Mouse (Mus musculus) retina, postnatal 7 days (tissue): ENCODE results near the gene Commd7.
A peak's percentile ranks its signal among the peaks of the same experiment; 100 is the strongest.
"Not testable (repeated sequence)": the region's sequence is repeated elsewhere in the genome, so short reads cannot be mapped to it uniquely, and the experiment has no call there.

Experiments used
- DNase-seq: peaks from one replicate; pipeline ENCODE4 v3.0.0-alpha.2; 2012; ENCODE audit warnings: low read depth, low spot score

Commd7 gene

DNA sequence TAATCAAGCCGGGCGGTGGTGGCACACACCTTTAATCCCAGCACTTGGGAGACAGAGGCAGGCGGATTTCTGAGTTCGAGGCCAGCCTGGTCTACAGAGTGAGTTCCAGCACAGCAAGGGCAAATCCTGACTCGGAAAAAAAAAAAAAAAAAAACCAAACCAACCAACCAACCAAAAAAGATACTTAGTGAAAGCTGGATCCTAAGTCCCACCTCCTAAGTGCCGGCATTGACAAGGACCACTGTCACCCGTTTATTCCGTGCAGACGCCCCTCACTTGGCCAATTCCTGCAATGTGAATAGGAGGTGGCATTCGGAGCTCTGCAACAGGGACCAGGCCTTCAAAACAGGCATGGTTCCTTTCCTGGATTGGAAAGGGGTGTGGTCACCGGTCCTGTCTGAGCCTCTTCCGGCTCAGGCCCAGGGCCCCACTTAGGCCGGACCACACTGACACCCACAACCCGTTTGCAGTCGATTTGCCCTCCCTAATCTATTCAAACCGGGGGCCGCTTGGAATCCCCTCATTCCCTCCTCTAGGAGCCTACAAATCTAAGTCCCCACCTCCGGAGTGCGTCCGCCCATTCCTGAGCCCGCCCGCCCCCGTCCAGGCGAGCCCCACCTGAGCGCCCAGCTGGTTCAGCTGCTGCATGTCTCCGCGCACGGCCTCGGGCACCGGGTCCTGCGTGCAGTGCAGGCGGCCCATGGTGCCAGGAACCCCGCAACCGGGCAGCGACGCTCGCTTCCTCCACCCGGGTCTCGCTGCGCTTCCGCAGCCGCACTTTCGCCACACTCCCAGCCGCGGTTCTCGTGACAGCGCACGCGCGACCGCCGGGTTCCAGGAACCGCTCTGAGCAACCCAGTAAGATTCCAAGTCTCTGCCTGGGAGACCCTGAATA, at the start of gene Commd7:
Gene Commd7, minus strand, starts transcription at position 806 of the 895 bp plus-strand sequence.
- peak; percentile 78 for DNase-seq

DNA sequence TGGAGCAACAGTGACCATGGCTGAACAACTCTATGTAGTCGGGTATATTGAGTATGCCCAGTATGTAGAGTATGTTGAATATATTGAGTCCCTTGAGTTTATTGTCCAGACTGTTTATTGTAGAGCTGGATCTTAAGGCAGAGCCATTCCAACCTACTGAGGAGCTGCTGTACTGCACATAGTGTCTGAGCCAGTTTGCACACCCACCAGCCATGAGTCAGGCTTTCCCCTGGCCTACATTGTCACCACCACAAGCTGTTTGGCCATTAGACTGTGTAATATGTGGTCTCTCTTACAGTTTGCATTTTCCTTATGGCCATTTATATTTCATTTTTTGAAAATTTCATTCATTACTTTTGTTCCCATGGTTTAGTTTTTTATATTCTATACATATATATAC, 47.4 kb upstream of the Commd7 start:
- DNase-seq: no peak

DNA sequence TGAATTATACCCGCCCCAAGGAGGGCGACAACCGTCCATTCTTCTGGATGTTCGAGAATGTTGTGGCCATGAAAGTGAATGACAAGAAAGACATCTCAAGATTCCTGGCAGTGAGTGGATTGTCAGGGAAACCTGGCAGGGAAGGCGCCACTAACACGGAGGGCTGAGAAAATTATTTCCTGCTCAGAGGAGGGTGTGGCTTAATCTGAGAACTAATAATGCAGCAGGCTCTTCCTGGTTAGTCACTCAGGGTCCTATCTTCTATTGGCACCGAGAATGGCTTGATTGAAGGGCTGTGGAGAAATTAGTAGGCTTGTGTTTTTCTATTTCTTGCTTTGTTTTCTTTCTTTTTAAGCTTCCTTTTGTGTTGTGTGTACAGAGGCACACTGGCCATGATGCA, 45.0 kb upstream of the Commd7 start:
- no peak for DNase-seq

DNA sequence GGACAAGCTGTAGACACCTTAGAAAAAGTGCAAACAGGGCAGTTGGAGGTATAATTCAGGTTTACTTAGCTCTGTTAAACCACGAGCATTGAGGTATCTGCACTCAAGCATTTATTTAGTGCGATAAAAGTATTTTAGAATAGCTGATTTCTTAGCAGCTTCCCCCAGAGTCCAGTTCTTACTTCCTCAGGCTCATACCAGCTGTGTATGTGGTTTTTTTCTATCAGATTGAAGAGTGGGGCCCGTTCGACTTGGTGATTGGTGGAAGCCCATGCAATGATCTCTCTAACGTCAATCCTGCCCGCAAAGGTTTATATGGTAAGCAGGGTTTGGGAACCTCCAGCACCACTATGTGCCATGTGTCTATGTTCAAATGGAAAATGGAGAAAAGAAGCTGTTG, 44.4 kb upstream of the Commd7 start:
- DNase-seq: no peak

- not testable (repeated sequence) for DNase-seq
Observed at GRCm38 (mm10) chr2:153675364-153675763, 42.8 kb upstream of the Commd7 start.

- DNase-seq: no peak
Observed at GRCm38 (mm10) chr2:153672619-153673018, 40.0 kb upstream of the Commd7 start.

DNA sequence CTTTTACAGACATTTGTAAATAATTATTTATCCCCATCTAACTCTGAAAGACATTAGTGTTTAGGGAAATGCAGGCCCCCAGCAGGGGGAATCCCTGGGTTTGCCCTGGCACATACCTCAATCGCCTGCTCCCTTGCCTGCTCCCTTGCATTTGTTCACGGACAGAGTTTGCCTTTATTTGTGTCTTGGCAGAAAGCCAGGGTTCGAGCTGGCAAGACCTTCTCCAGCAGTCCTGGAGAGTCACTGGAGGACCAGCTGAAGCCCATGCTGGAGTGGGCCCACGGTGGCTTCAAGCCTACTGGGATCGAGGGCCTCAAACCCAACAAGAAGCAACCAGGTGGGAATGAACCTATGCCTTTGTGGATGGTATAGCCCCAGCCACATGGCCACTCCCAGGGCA, 37.5 kb upstream of the Commd7 start:
- DNase-seq: no peak

DNA sequence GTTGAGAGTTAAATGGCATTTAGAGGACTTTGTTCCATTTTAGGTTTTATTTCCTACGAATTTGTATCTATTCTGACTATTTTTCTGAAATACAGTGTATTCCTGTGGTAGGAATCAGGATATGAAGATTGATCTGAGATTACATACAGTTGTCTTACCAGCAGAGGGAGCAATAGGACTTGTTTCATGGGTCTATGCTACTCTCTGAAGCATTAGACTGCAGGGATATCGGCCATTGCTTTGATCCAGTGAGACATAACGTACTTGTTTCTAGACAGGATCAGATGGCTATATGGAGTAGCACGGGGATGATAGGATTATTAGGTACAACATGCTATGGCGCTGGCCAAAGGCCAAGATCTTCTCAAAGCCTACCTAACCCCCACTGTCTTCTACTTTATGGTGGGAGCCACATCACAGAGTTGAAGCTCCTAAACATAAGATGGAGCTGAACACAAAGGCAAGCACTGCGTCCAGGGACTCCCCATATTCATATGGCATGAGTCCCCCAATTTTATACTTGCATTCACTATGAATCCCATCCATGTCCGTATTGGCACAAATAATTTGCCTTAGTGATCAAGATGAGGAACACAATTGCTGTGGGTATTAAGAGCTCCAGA, 36.3 kb upstream of the Commd7 start:
- DNase-seq: peak; percentile 60

DNA sequence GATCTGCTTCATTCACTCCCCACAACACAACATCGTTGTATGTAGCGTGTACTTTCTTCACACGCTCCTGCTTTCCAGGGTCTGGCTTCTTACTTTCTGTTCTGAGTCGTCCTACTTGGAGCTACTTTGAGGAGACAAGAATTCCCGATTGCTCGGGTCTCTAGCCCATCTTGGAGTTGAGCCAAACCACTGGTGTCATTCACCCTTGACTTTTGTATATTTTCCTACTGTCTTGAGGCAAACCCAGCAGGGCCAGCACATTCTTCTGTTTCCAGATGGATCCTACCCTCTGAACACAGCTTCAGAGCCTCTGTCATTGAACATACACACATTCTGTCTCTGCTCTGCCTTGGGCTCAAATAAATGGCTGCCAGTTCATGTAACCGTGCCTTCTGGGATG, 32.8 kb upstream of the Commd7 start:
- DNase-seq: no peak

- DNase-seq: no peak
Observed at GRCm38 (mm10) chr2:153660616-153661015, 28.0 kb upstream of the Commd7 start.

GRCm38 (mm10) chr2:153657659-153658058, 25.1 kb upstream of the Commd7 start:
- not testable (repeated sequence) for DNase-seq

DNA sequence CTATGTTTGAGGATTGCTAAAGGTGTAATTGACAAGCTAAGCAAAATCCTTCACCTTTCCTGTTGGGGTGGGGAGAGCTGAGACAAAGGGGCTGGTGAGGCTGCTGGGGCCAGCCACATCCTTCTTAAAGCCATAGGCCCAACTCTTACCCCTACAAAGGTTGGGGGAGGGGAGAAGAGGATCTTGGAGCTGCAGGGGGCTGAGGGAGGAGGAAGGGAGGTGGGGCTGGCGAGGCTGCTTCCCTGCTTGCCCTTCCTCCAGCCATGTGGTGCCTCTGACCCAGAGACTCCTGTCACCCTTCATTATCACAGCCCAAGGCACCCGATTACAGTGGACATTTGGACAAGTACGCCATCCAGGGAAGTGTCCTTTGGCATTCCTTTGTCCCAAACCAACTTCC, 19.1 kb upstream of the Commd7 start:
- DNase-seq: no peak

DNA sequence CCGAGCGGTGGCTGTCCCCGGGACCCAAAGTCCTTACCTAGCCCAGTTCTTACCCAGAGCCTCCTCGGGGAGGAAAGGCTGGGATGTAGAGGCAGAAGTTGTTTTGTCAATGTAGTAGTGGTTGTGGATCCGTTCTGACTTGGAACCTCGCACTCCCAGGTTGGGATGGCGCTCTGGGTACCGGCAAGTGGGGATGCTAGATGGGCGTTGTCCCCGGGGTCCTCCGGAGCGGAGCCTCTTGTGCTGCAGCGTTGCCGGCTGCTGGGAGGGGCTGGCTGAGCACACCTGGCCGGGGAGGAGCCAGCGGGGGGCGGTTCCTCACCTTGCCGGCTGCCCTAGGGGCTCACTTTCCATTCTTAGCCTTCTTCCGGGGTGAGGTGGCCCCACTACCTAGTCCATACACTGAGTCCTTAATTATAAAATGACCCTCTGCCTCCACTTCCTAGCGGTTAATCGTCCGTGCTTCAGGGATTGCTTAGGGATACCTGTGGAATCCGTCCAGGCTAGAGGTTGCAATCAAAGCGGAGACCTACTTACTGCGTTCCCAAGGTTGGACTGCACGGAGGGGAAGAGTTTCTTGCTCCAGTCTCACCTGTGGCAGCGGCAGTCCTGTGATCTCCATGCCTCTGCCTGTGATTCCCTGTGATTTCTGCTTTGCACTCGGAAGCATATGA, 17.6 kb upstream of the Commd7 start:
- DNase-seq: no peak

DNA sequence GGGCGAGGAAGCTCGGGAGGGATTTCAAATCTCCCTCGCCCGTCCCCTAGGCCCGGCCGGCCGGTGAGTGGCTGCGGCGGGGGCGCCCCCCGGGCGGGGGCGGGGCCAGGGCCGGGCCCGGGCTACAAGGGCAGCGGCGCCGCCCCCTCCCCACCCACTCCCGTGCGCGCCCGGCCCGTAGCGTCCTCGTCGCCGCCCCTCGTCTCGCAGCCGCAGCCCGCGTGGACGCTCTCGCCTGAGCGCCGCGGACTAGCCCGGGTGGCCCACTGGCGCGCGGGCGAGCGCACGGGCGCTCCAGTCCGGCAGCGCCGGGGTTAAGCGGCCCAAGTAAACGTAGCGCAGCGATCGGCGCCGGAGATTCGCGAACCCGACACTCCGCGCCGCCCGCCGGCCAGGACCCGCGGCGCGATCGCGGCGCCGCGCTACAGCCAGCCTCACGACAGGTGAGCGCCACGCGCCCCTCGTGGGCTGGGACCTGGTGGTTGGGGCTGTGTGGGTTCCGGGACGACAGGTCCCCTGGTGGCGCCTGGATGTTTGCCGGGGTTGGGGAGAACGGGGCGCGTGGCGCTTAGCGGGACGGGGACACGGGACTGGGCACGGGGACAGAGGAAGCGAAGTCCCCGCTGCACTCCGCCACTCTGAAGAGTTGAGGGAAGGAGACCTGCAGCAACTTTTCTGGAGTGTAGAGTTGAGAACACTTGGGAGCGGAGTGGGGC, 16.9 kb upstream of the Commd7 start, which contains the start of gene Dnmt3b:
Gene Dnmt3b, plus strand, starts transcription at position 153 of the 716 bp plus-strand sequence.
- peak; percentile 54 for DNase-seq

- no peak for DNase-seq
Observed at GRCm38 (mm10) chr2:153648773-153649297, 16.3 kb upstream of the Commd7 start.

DNA sequence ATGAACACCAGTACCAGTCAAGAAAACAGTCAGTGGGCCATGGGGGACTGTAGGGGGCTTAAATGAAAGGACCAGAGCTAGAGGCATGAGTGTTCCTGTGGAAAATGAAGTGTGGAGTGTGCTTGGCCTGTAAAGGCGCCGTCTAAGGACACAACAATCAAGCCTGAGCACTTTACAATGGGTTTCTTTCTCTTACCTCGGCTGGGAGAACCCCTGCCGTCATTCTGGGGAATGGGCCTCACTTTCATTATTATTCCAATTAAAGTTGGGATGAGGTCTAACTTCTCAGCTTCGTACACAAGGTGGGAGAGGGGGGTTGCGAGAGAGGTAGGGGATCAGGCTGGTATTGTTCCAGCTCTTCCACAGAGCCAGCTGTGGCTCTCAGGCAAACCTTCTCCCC, 10.4 kb upstream of the Commd7 start:
- DNase-seq: no peak

DNA sequence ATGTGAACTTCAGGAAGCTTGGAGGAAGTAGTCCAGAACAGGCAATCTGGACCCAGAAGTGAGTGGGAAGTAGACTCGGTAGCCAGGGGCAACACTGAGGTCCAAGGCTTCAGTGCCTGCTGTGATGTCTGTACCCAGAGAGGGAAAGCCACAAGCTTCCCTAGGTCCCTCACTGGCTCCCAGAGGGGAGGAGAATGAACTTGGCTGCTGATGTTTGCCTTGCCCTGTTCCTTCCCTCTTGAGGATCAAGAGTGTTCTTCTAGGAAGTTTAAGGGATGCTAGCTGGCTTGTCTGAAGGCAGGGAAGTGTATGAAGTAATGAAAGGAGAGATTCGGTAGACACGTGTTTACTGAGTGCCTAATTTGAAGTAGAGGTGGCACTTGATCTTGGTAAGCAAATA, 9.9 kb upstream of the Commd7 start:
- no peak for DNase-seq

DNA sequence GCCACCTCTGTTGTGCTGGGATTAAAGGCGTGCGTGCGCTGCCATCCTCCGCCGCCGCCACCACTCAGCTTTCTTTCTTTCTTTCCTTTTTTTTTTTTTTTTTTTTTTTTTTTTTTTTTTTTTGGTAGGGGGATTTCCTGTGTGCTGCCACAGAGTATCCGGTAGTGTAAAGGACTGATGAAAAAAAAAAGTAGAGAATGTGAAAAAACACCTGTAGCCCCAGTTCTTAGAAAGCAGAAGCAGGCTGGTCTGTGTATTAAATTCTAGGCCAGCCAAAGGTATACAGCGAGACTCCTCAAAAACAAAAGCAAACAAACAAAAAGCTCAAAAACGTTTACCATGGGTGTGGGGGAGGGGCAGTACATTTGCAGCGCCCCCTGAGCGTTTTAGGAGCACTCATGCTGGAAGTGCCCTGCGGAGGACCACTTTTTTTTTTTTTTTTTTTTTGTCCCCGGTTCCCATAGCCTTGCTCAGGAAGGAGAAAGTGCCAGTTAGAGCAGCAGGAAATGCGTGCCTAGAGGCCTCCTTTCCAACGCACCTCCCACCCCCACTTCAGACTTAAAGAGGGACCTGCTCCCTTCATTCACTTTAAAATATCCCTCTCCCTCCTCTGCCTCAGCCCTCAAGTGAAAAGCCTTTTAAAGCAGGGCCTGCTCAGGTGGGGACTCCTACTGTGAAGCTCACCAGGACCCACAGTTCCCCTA, 6.5 kb upstream of the Commd7 start:
- DNase-seq: no peak

- DNase-seq: no peak
Observed at GRCm38 (mm10) chr2:153633259-153633658, 678 bp upstream of the Commd7 start.

DNA sequence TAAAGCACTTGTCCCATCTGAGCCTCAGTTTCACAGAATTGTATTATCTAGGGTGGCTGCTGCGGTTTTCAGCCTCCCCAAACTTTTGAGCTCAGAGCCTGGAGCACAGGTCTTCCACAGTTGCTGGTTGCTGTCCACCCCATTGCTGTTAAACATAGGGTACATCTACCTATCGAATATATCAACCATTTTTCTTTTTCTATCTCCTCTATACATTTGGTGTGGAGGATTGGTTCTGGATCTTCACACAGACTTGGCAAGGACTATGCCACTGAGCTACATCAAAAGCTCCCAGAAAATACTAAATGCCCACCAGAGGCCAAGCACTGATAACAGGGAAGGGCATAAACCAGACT, 268 bp upstream of the Commd7 start:
- no peak for DNase-seq

DNA sequence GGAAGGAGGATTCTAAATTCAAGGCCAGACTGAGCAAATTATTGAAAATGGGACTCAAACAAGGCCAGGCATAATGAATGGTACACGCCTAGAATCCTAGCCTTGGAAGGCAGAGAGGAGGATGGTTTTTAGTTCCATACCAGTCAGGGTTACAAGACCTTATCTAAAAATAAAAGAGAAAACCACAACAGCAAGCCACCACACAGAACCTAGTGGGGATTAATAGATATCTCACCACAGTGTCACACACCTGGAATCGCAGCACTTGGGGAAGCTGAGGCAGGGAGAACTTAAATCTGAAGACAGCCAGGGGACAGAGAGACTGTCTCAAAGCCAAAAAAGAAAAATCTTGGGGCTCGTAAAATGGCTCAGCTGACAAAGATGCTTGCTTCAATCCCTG, 1.6 kb downstream of the Commd7 start:
- no peak for DNase-seq
